Mouse (Mus musculus) heart, adult 2 months (tissue): ENCODE measurements at regions not wholly inside any gene's neighbourhood (a gene's known extent, or its start where the extent isn't known, plus 50 kb on each side); places are given as distances from the start of the nearest gene placed in this dataset.

Experiments used
- CTCF ChIP-seq: fragments of 200-600 bp; IDR thresholded peaks from 2 replicates; pipeline ENCODE4 v1.8.1; 2022; ENCODE audit warnings: antibody characterized with exemption, mild to moderate bottlenecking, moderate library complexity
- POLR2A ChIP-seq: fragments of 200-500 bp; IDR thresholded peaks from 2 replicates; pipeline ENCODE4 v1.6.1; 2011; ENCODE audit warnings: mild to moderate bottlenecking, low read depth, low read length, control low read depth; ENCODE audit not compliant: insufficient read depth

DNA sequence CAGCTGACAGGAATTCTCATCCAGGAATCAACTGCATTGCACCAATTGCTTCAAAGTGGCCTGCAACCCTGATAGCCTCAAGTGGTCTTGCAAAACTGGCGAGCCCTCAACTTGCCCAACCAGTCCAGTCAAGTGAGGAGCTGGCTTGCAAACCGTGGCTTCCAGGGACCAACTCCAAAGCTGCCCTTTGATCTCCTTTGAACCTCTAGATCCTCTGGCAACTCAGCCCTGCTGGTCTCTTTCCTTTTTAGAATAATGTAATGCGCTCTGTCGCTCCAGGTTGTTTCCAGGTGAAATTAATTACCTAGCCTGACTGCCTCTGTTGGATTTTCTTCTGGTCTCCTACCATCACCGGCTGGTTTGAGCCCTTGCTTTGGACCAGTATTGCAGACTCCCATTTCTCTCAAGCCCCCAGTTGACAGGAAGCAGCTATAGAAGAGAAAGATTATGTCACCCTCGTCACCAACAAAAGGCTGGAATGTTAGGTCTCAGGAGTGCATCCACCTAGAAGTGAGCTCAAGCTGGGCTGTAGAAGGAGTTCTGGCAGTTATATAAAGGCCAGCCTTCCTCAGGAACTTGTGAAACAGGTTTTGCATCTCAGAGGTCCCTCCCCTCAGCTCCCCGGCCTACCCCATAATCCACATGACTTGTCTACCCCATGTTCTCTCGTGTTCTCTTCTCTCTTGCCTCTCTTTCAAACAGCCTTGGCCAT is 49.8 kb upstream of the Abcd3 start:
- TF ChIP-seq CTCF, result no peak
- TF ChIP-seq POLR2A, result no peak
